Mouse (Mus musculus) liver, postnatal 0 days (tissue): Measurements from ENCODE around the gene Etv1.

Experiments
- CTCF ChIP-seq: sonication (generic); IDR thresholded peaks from 2 replicates; pipeline ENCODE4 v1.5.1; 2016; ENCODE audit warnings: antibody characterized with exemption, low read depth
- EP300 ChIP-seq: IDR thresholded peaks from 2 replicates; pipeline ENCODE4 v1.6.1; 2016; ENCODE audit warnings: antibody characterized with exemption, low read depth, mild to moderate bottlenecking

DNA sequence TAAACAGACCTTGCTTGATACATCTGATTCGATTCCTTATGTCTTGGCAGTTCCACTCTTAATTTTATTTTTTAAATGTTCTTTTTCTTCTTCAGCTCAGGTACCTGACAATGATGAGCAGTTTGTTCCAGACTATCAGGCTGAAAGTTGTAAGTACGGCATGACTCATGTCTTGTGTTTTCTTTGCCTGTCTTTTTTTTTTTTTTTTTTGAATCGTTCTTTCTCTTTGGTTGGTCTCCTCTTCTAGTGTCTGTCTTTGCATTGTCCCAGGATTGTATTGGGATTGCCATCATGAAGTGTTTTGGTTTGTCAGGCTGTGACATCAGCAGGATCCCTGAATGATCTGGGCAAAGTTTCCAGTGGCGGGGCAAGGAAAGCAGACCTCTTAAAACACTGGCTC, 13.9 kb downstream of the Etv1 start:
- no peak for TF ChIP-seq CTCF
- no peak for TF ChIP-seq EP300
